In the genomic region with DNA sequence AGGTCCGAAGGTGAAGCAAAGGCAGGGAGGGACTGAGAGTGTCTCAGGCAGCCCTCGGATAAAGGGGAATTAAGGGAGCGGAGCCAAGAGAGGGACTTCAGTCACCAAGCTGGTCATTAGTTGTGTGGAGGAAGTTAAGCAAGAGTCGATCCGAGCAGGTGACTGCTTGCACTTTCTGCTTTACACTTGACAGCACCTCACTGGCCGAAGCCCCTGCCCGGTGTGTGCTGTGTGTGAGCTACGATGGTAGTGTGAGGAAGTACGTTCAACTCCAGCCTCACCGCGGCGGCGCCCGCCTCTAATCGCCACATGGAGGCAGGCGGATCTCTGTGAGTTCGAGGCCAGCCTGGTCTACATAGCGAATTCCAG, we compare ENCODE assay signal across 1 mouse cellular context.
TF ChIP-seq lines count a peak whose summit lies in the region.

No protein-coding gene starts in this region.

TF ChIP-seq in CH12.LX, 34 proteins besides CTCF, POLR2A, EP300 and RAD21 (continued from another document):
- peak; percentile 78; the same call in 1 of the 2 replicates for TF ChIP-seq RCOR1 (conservative IDR thresholded peaks at IDR 0.05; ENCODE audit: low read depth, low read length)
- TF ChIP-seq KAT2A (IDR thresholded peaks at IDR 0.05; ENCODE audit: insufficient replicate concordance, low read length): 0 out of 2 replicates have a peak, but pooled peaks have one; percentile 50
- TF ChIP-seq MYC (IDR thresholded peaks at IDR 0.05; ENCODE audit: low read depth, low read length): peak; percentile 48; the same call in 1 of the 2 replicates
- TF ChIP-seq ELF1 (IDR thresholded peaks at IDR 0.05; ENCODE audit: low read depth, low read length): 0 out of 2 replicates have a peak, but pooled peaks have one; percentile 38
- no peak for TF ChIP-seq ZKSCAN1 (IDR thresholded peaks at IDR 0.05; ENCODE audit: borderline replicate concordance, low read depth, low read length)
- TF ChIP-seq HCFC1 (IDR thresholded peaks at IDR 0.05; ENCODE audit: low read depth, low read length): no peak
- peak; percentile 15; the same call in 1 of the 2 replicates for TF ChIP-seq MAX (IDR thresholded peaks at IDR 0.05; ENCODE audit: low read length)
- TF ChIP-seq TBP (conservative IDR thresholded peaks at IDR 0.05; ENCODE audit: low read depth, low read length): no peak
